Mouse (Mus musculus): ENCODE measurements around the gene Gm45234. TPM values are rescaled to one million over a fixed set of nuclear protein-coding genes. Genes with fewer than 3 reads are reported as not detected.

Gene Gm45234
- total RNA-seq, 2 experiments from 2014 or later, result not detected

DNA sequence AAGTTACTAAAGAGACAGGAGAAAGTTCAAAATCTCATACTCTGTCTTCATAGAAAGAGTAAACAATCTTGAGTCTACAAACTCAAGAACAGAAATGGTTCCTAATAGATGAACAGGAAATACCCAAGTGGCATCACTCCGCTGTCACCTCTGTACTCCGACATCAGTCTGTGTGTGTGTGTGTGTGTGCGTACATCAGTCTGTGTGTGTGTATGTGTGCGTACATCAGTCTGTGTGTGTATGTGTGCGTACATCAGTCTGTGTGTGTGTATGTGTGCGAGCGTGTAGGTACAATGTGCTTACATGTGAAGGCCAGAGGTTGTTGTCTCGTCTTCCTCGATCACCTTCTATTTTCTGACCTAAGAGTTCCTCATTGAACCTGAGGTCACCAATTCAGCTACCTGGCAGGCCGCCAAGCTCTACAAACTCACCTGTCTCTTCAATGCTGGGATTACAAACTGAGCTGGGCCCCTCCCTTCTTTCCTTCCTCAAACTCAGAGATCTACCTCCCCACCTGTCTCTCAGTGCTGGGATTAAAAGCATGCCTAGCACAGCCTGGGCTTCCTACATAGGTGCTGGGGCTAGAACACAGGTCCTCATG lies 47.4 kb downstream of the Gm45234 start:
- no peak for TF ChIP-seq CTCF (conservative IDR thresholded peaks at IDR 0.05)

DNA sequence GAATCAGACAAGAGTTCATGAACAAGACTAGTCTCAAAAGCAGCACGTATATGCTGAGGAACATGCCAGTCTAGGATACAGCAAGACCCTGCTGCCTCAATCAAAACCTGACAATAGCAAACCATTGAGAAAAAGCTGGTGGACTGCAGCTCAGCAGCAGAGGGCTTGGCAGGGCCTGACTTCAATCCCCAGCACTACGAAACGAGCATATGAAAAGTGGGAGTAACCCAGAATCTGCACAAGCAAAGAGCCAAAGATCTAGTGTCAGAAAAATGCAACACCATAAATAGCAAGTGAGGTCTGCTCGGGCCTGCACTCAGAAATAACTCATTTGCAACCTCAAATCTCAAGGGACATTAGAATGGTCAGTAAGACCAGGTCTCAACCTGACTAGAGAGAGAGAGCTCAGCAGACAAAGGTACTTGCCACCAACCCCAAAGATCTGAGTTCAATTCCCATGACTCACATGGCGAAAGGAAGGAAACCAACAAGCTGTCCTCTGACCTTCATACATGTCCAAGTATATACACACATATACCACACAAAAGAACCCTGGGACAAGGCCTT lies 49.7 kb downstream of the Gm45234 start:
- TF ChIP-seq CTCF (conservative IDR thresholded peaks at IDR 0.05), result no peak
- H3K27ac ChIP-seq, result peak overlapping the region; percentile 87
- no peak for DNase-seq (ENCODE audit: low spot score in 2 of 2)

More for the DNA sequence above, 47.4 kb downstream of the Gm45234 start:
- DNase-seq (ENCODE audit: low spot score in 2 of 2), result no peak
- Histone ChIP-seq H3K27ac (no peak overlapping the region), H3K4me3 (no peak overlapping the region)

DNA sequence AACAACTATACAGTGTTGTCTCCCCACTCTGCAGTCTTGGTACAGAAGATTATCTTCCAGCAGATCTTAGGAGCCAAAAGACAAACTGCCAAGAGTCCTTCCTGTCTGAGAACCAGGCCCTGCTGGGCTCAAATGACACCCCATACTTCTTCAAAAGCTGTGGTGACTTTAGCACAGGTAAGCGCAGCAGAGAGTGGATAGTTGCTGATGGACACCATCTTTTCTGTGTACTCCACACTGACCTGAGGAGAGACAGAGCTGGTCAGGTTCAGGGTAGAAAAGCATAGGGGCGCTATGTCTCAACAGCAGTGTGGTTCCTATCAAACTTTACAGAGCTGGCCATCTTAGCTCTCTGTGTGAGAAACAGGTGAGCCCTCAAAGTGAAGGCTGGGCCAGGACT lies 51.4 kb downstream of the Gm45234 start:
- peak overlapping the region; percentile 40; the same call in 1 of the 2 replicates for H3K27ac ChIP-seq
- no peak for TF ChIP-seq CTCF (conservative IDR thresholded peaks at IDR 0.05)
- H3K4me3 ChIP-seq, result no peak overlapping the region
- no peak for DNase-seq (ENCODE audit: low spot score in 2 of 2)

More for the DNA sequence above, 49.7 kb downstream of the Gm45234 start:
- no peak overlapping the region for H3K4me3 ChIP-seq

DNA sequence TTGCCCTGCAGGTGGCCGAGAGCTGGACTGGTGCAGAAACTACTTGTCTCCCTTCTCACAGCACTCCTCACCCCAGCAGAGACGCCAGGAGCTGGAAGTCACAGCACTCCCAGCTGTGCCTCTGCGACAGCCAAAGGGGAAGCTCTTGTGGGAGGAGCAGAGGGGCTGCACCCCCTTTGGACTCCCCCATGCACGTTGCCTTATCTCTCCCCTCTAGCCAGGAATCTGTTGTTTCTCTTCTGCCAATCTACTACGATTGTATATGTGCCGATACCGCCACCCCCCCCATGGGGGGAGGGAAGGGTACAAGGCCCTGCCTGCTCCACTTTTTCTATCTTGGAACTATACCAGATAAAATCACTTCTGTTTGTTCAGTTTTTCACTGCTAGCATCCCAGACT lies 52.0 kb downstream of the Gm45234 start:
- no peak for DNase-seq (ENCODE audit: low spot score in 2 of 2)
- Histone ChIP-seq H3K27ac (peak overlapping the region; percentile 40), H3K4me3 (no peak overlapping the region)
- no peak for TF ChIP-seq CTCF (conservative IDR thresholded peaks at IDR 0.05)

DNA sequence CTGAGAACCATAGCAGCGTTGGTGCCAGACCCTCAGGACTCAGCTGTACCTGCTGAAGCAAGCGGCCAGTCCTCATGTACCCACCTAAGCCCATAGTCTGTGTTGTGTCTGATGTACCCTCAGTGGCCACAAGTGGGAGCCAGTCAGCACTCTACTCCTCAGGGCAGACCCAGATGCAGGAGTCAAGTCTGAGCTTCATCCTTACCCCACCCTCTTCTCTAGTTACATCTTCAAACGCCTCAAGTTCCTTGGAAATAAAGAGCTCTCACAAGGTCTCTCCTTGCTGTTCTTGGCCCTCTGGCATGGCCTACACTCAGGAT lies 53.1 kb downstream of the Gm45234 start:
- peak; percentile 91 for TF ChIP-seq CTCF (conservative IDR thresholded peaks at IDR 0.05)
- peak; percentile 59 to 69 for DNase-seq (ENCODE audit: low spot score in 2 of 2)
- peak overlapping the region; percentile 81; the same call in 1 of the 2 replicates for H3K27ac ChIP-seq
- no peak overlapping the region for H3K4me3 ChIP-seq

DNA sequence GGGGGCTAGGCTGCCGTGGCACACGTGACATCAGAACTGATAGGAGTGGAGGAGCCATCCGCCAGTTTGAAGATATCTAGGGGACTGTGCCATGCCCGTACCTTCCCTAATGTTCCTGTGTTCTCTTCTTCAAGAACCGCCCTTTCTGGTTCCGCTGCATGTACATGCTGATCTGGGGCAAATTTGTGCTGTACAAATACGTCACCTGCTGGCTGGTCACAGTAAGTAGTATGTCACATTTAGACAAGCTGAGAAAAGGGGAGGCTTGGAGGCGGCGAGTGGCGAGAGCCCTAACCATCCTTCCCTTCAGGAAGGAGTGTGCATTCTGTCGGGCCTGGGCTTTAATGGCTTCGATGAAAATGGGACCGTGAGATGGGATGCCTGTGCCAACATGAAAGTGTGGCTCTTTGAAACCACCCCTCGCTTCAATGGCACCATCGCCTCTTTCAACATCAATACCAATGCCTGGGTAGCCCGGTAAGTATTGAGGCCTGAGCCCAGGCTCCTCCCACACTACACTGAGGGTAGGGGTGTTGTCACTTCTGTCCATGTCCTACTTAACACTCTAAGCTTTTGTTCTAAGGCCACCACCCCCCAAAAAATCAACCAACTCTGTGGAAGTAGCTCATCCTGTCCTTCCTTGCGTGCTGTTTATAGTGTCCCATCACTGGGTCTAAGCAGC lies 53.6 kb downstream of the Gm45234 start:
- Histone ChIP-seq H3K4me3 (no peak overlapping the region), H3K27ac (peak overlapping the region; percentile 81; the same call in 1 of the 2 replicates)
- no peak for TF ChIP-seq CTCF (conservative IDR thresholded peaks at IDR 0.05)
- DNase-seq (ENCODE audit: low spot score in 2 of 2), result no peak

DNA sequence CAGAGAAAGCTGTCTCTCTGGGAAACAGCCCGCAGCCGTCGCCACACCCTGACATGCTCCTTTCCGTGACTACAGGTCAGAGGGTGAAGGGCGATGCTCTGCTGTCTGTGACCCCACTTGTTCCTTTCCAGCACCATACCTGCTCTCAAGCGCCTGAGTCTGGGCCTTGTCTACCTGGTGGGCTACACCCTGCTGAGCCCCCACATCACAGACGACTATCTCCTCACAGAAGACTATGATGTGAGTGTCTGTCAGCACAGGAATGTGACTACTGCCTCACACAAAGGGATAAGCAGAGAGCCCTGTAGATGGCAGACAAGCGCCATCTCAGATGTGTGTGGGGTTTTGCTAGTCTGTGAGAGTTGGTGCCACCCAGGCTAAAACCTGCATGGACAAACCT lies 54.5 kb downstream of the Gm45234 start:
- TF ChIP-seq CTCF (conservative IDR thresholded peaks at IDR 0.05), result peak; percentile 62
- no peak overlapping the region for H3K4me3 ChIP-seq
- H3K27ac ChIP-seq, result peak overlapping the region; percentile 81
- no peak for DNase-seq (ENCODE audit: low spot score in 2 of 2)

DNA sequence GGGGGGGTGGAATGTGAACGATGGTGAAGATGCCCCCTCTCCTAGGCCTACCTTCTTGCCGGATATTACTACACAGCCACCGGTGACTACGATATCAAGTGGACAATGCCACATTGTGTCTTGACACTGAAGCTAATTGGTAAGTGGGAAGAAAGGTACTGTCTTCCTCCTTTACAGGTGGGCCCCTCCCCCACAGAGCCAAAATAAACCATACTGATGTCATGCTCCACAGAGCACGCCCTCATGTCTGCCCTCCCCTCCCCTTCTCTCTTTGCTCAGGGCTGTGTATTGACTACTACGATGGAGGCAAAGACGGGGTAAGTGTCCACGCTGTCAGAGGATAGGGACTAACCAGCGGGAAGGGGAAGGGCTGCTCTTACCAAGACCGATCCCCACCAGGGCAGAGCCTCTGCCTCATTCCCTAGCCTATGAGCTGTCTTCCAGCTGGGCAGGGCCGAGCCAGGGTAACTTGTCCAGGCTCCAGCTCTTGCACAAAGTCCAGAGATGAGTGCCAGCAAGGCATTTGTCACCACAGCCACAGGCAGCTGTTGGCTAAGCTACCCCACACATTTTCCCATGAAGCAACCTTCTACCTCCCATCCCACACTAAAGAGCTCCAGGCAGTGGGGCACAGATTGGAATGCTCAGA lies 55.7 kb downstream of the Gm45234 start:
- DNase-seq (ENCODE audit: low spot score in 2 of 2), result peak; percentile 67 to 76
- no peak overlapping the region for H3K4me3 ChIP-seq
- H3K27ac ChIP-seq, result peak overlapping the region; percentile 81
- TF ChIP-seq CTCF (conservative IDR thresholded peaks at IDR 0.05), result no peak

DNA sequence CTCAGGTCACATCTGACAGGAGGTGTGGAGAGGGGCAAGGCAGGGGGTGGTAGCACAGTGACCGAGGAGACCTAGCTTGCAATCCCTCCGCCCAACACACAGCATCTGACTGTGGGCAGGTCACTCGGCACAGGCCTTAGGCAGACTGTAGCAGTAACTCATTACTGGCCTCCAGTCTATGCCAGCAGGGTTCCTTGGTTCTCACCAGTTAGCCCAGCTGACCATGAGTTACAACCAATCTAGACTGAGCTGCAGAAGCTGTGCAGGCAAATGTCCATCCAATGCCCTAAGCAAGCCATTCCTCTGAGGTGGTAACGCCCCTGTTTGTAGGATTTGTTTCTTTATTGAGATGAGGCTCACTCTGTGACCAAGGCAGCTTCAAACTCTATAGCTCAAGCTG lies 56.5 kb downstream of the Gm45234 start:
- no peak for TF ChIP-seq CTCF (conservative IDR thresholded peaks at IDR 0.05)
- no peak for DNase-seq (ENCODE audit: low spot score in 2 of 2)
- Histone ChIP-seq H3K27ac (peak overlapping the region; percentile 81), H3K4me3 (no peak overlapping the region)

DNA sequence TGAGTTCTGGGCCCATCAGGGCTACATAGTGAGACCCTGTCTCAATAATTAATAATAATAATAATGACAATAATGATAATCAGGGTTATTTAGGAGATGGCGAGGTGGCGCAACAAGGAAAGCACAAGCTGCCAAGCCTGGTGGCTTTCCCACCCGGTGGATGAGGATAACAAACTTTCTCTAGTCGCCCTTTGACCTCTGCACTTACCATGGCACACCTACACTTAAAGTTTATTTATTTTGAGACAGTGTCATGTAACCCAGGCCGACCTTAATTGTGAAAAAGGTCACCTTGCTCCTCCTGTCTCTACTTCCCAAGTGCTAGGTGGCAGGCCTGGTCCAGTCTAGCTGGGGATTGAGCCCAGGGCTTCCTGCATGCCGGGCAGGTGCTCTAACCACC lies 57.1 kb downstream of the Gm45234 start:
- H3K4me3 ChIP-seq, result no peak overlapping the region
- H3K27ac ChIP-seq, result no peak overlapping the region
- no peak for DNase-seq (ENCODE audit: low spot score in 2 of 2)
- TF ChIP-seq CTCF (conservative IDR thresholded peaks at IDR 0.05), result no peak

DNA sequence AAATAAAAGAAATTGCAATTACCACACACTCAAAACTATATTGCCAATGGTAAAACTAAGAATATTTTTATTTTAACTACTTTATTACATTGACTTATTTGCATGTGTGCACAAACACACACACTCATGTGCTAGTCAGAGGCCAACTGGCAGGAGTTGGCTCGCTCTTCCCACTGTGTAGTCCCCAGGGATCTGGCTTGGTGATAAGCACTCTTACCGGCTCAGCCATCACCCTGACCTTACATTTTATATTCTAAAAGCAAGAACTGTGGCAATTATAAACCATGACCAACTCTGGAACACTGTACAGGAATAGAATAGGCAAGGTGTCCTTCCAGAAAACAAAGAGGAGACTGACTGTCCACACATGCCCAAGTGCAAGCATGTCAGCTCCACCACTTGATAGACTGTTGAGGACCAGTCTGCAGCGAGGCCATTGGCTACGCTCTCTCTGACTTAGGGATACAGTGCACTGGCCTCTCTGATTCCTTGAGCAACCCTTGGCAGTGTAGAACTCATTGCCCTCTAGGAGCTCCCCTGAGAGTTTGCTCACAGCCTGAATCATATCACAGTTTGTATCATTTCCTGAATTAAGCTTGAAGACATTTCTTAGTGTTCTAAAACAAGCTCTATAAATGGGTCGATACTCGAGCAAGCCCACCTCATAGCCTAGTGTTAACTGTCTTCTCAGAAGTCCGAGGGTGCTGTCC lies 59.2 kb downstream of the Gm45234 start:
- Histone ChIP-seq H3K4me3 (no peak overlapping the region), H3K27ac (no peak overlapping the region)
- no peak for TF ChIP-seq CTCF (conservative IDR thresholded peaks at IDR 0.05)
- DNase-seq (ENCODE audit: low spot score in 2 of 2), result no peak

DNA sequence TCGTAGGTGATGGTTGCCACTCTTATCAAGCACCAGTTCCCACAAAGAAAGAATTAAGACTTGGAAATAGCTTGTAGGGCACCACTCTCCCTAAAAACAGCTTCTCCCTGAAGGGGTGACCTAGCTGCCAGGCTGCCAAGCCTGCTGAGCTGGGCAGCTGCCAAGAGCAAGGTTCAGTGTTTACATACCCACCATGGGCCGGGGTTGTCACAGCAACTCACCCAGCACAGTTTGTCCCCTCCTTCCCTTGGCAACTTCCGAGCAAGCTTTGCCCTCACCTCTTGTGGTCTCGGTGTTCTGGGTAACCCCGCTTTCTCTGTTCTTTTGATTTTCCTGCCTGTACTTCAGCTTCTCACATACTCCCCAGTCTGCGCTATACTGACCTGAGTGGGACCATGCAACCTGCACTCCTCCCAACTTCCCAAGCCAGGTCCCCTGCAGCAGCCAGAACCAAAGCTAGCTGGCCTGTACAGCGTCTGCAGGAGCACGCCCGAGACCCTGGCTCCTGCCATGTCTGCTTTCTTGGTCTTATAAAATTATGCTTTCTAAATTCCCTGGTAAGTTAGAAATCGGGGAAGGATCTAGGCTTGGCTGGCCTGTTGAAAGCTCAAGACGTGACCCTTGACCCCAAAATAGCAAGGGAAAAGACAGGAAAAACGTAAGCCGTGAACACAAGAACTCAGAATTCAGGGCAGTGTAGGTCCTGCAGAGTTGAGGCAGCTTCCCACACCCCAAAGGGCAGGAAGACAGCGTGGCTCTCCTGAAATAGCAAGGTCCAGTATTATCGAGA lies 61.5 kb downstream of the Gm45234 start:
- Histone ChIP-seq H3K4me3 (no peak overlapping the region), H3K27ac (peak overlapping the region; percentile 80)
- peak; percentile 50 to 66 for DNase-seq (ENCODE audit: low spot score in 2 of 2)
- TF ChIP-seq CTCF (conservative IDR thresholded peaks at IDR 0.05), result no peak
